Mouse (Mus musculus) liver, embryonic 11.5 days (tissue): ENCODE measurements around the gene Pih1d2. TPM values are rescaled to one million over a fixed set of nuclear protein-coding genes. Genes with fewer than 3 reads are reported as not detected.
A peak's percentile ranks its signal among the peaks of the same experiment; 100 is the strongest.

Experiments
- ATAC-seq: fragments of 200-750 bp; cut with Nextera tagmentation; replicated peaks from 2 replicates; pipeline ENCODE4 v1.8.0; 2017; ENCODE audit warnings: moderate number of reproducible peaks, mild to moderate bottlenecking, moderate TSS enrichment, moderate library complexity; ENCODE audit not compliant: low FRiP score
- DNase-seq: peaks from one replicate; pipeline ENCODE4 v3.0.0-alpha.2; 2017; ENCODE audit warnings: low spot score
- H3K27ac ChIP-seq: fragments of 300-500 bp; sonication (generic); 2 replicates; pipeline ENCODE4 v1.5.1; 2014; ENCODE audit warnings: mild to moderate bottlenecking, low read depth, low read length, control low read depth
- H3K27me3 ChIP-seq: fragments of 300-500 bp; sonication (generic); replicated peaks from 2 replicates; pipeline ENCODE4 v1.6.1; 2014; ENCODE audit warnings: low read length, mixed read lengths; ENCODE audit not compliant: control insufficient read depth, insufficient read depth
- H3K36me3 ChIP-seq: fragments of 300-500 bp; sonication (generic); 2 replicates; pipeline ENCODE4 v1.6.1; 2014; ENCODE audit warnings: mild to moderate bottlenecking, low read length, moderate library complexity, mixed read lengths; ENCODE audit not compliant: control insufficient read depth, insufficient read depth
- H3K4me1 ChIP-seq: fragments of 300-500 bp; sonication (generic); replicated peaks from 2 replicates; pipeline ENCODE4 v1.6.1; 2014; ENCODE audit warnings: low read length, mixed read lengths; ENCODE audit not compliant: control insufficient read depth, insufficient read depth
- H3K4me2 ChIP-seq: fragments of 300-500 bp; sonication (generic); 2 replicates; pipeline ENCODE4 v1.6.1; 2014; ENCODE audit warnings: mild to moderate bottlenecking, control low read depth, moderate library complexity
- H3K4me3 ChIP-seq: fragments of 300-500 bp; sonication (generic); 2 replicates; pipeline ENCODE4 v1.5.1; 2014; ENCODE audit warnings: low read depth, low read length, control low read depth
- H3K9ac ChIP-seq: fragments of 300-500 bp; sonication (generic); 2 replicates; pipeline ENCODE4 v1.6.1; 2014; ENCODE audit warnings: low read depth, low read length, control low read depth
- H3K9me3 ChIP-seq: fragments of 300-500 bp; sonication (generic); 2 replicates; pipeline ENCODE4 v1.6.1; 2016; ENCODE audit warnings: low read length, inconsistent platforms, mixed read lengths; ENCODE audit not compliant: control insufficient read depth
- WGBS: fragments of 180-500 bp; shearing (Covaris S2); extraction: QIAGEN DNeasy Blood & Tissue Kit; methylation state at CpG from one replicate; pipeline ENCODE4 v1.1.7; 2014; 5-methylcytosine and 5-hydroxymethylcytosine counted together
- polyA plus RNA-seq: library from polyadenylated mRNA; unstranded; fragments of >200 nt; fragmentation: Nextera tagmentation; extraction: Ambion mirVana; gene quantifications from 2 replicates; pipeline ENCODE4 v1.2.1, GENCODE M21; 2014

Gene Pih1d2
- polyA plus RNA-seq, 1 experiment from 2014 or later = 3.3 TPM

DNA sequence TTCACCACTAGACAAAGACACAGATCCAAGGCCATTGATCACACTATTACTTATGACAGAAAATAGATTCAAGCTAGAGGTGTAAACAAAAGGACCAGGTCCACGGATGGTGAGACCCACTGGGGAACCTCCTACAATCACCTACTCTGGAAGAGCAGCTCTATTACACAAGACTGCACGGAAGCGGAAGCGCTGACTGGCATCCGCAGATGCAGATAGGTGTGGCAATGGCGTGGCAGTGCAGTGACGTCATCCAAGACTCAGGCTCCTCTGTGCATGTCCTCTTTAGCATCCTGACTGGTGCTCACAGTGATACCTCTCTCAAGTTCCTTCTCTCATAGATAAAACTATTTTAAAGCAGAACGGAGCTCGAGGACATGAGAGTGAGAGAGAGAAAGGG lies 24.2 kb upstream of the Pih1d2 start:
- DNase-seq (no peak), ATAC-seq (no peak)
- WGBS = 84% methylated on average over 9 of the region's 9 CpGs

GRCm38 (mm10) chr9:50593544-50593943 lies 23.6 kb upstream of the Pih1d2 start:
- Histone ChIP-seq H3K27ac (no peak overlapping the region), H3K27me3 (no peaks in the 10 kb centered on the region), H3K9me3 (no peaks in the 10 kb centered on the region), H3K4me1 (no peaks in the 10 kb centered on the region), H3K9ac (no peak overlapping the region), H3K36me3 (peaks cover 26% of the 10 kb centered on the region), H3K4me2 (no peak overlapping the region), H3K4me3 (no peak overlapping the region)
- ATAC-seq (no peak), DNase-seq (no peak)
- WGBS = 71% methylated on average over 3 of the region's 3 CpGs

More for the DNA sequence above, 24.2 kb upstream of the Pih1d2 start:
- Histone ChIP-seq H3K9me3 (no peaks in the 10 kb centered on the region), H3K9ac (no peak overlapping the region), H3K4me2 (no peak overlapping the region), H3K27ac (no peak overlapping the region), H3K36me3 (peaks cover 20% of the 10 kb centered on the region), H3K4me3 (no peak overlapping the region), H3K4me1 (no peaks in the 10 kb centered on the region), H3K27me3 (no peaks in the 10 kb centered on the region)

- no peak overlapping the region for H3K4me2 ChIP-seq
- 70% methylated on average over 12 of the region's 12 CpGs for WGBS
- H3K36me3 ChIP-seq = peaks cover 37% of the 10 kb centered on the region
- H3K9ac ChIP-seq = no peak overlapping the region
- no peak overlapping the region for H3K4me3 ChIP-seq
- no peaks in the 10 kb centered on the region for H3K27me3 ChIP-seq
- 0 out of 2 replicates have a peak, but pooled peaks have one; percentile 46 for ATAC-seq
- peak overlapping the region; percentile 60; the same call in 1 of the 2 replicates for H3K27ac ChIP-seq
- no peak for DNase-seq
- no peaks in the 10 kb centered on the region for H3K4me1 ChIP-seq
- H3K9me3 ChIP-seq = no peaks in the 10 kb centered on the region
Measured at GRCm38 (mm10) chr9:50594794-50595417, 22.2 kb upstream of the Pih1d2 start.

- 93% methylated on average over 8 of the region's 8 CpGs for WGBS
- peaks cover 8% of the 10 kb centered on the region for H3K4me1 ChIP-seq
- no peak for DNase-seq
- H3K36me3 ChIP-seq = peaks cover 40% of the 10 kb centered on the region
- no peak overlapping the region for H3K4me3 ChIP-seq
- H3K9ac ChIP-seq = no peak overlapping the region
- no peaks in the 10 kb centered on the region for H3K9me3 ChIP-seq
- no peaks in the 10 kb centered on the region for H3K27me3 ChIP-seq
- ATAC-seq = no peak
- no peak overlapping the region for H3K4me2 ChIP-seq
- no peak overlapping the region for H3K27ac ChIP-seq
Measured at GRCm38 (mm10) chr9:50596973-50597372, 20.1 kb upstream of the Pih1d2 start.

GRCm38 (mm10) chr9:50601536-50601935 lies 15.6 kb upstream of the Pih1d2 start:
- H3K27me3 ChIP-seq = no peaks in the 10 kb centered on the region
- H3K27ac ChIP-seq = peak overlapping the region; percentile 66
- DNase-seq = peak; percentile 42
- 43% methylated on average over 6 of the region's 6 CpGs for WGBS
- peaks cover 36% of the 10 kb centered on the region for H3K36me3 ChIP-seq
- ATAC-seq = peak; percentile 78
- peaks cover 15% of the 10 kb centered on the region for H3K4me1 ChIP-seq
- H3K9me3 ChIP-seq = no peaks in the 10 kb centered on the region
- H3K9ac ChIP-seq = peak overlapping the region; percentile 85
- peak overlapping the region; percentile 73 for H3K4me2 ChIP-seq
- peak overlapping the region; percentile 90 for H3K4me3 ChIP-seq

- no peak for DNase-seq
- 54% methylated on average over 7 of the region's 7 CpGs for WGBS
- Histone ChIP-seq H3K4me3 (peak overlapping the region; percentile 90), H3K27ac (peak overlapping the region; percentile 66), H3K9me3 (no peaks in the 10 kb centered on the region), H3K4me1 (peaks cover 15% of the 10 kb centered on the region), H3K27me3 (no peaks in the 10 kb centered on the region), H3K36me3 (peaks cover 31% of the 10 kb centered on the region), H3K9ac (peak overlapping the region; percentile 85), H3K4me2 (peak overlapping the region; percentile 73)
- 0 out of 2 replicates have a peak, but pooled peaks have one; percentile 5 for ATAC-seq
Measured at GRCm38 (mm10) chr9:50602055-50602845, 14.9 kb upstream of the Pih1d2 start.

DNA sequence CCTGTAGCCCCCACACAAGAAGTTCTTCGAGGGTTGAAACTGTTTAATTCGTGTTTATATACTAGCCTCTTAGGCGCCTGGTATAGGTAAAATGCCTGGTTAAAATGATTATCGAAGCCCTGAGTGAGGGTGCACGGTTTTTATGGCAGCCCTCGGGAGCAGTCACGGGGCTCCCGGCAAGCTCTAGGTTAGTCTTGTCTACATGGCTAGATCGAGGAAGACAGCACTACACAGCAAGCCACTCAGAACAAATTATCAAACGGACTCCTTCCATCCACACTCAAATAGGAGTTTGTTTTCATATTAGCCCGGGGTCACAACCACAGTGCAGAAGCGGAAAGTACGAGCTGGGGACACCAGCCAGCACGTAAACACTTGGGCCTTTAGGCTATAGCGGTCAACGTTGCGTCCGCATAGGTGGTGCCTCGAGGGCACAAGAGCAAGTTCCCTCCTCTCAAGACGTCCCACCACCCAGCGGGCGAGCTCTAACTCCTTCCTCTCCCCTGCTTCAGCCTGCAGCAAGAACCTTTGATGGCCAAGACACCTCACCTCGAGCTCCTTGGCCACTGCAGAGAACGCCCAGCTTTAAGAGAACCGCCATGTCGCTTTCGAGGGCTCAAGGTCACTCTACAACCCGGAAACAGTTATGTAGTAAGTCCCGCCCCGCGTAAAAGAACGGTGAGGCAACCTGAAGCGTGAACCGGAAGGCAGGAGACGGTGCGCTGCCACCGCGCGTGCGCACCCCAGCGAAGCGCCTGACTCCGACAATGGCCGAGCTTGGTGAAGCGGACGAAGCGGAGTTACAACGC lies 13.7 kb upstream of the Pih1d2 start, which contains the start of the genes Sdhd and Timm8b:
Gene Sdhd (minus strand): TSS at position 624 of the 809 bp plus-strand sequence.
Gene Timm8b (plus strand): TSS at position 722 of the 809 bp plus-strand sequence.
- H3K4me1 ChIP-seq = peaks cover 15% of the 10 kb centered on the region
- DNase-seq (peak; percentile 90), ATAC-seq (peak; percentile 90)
- H3K27me3 ChIP-seq = no peaks in the 10 kb centered on the region
- H3K9me3 ChIP-seq = no peaks in the 10 kb centered on the region
- peak within 1 kb of the TSS; percentile 73 for H3K4me2 ChIP-seq
- H3K4me3 ChIP-seq = peak within 1 kb of the TSS; percentile 90
- WGBS = under 1% methylated on average over 48 of the region's 48 CpGs
- H3K27ac ChIP-seq = peak within 1 kb of the TSS; percentile 66
- peak within 1 kb of the TSS; percentile 85 for H3K9ac ChIP-seq
- peaks cover 27% of the 10 kb centered on the region for H3K36me3 ChIP-seq

DNA sequence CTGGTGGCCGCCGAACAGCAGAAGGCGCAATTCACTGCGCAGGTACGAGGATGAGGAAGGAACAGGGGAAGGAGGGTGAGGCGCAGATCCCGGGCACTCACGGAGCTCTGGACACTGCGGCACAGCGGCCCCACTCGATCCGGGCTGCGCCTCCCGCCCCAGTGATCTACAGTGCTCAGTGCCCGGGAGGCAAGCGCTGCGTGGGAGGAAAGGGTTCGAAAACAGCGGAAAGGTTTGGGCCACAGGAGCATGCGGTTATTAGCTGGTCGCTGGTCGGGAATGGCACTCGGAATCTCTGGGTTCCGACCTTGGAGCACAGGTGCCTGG lies 13.2 kb upstream of the Pih1d2 start:
- H3K27me3 ChIP-seq = no peaks in the 10 kb centered on the region
- peak overlapping the region; percentile 90 for H3K4me3 ChIP-seq
- H3K9ac ChIP-seq = peak overlapping the region; percentile 85
- peaks cover 15% of the 10 kb centered on the region for H3K4me1 ChIP-seq
- H3K4me2 ChIP-seq = peak overlapping the region; percentile 73
- no peaks in the 10 kb centered on the region for H3K9me3 ChIP-seq
- DNase-seq = no peak
- ATAC-seq = peak; percentile 72
- WGBS = under 1% methylated on average over 24 of the region's 24 CpGs
- peak overlapping the region; percentile 66 for H3K27ac ChIP-seq
- peaks cover 24% of the 10 kb centered on the region; the same call in 1 of the 2 replicates for H3K36me3 ChIP-seq
